Mouse (Mus musculus) urinary bladder, postnatal 0 days (tissue): ENCODE results near the gene Glod4. TPM values are rescaled to one million over a fixed set of nuclear protein-coding genes. Genes with fewer than 3 reads are reported as not detected.

Experiments
- polyA plus RNA-seq: library from polyadenylated mRNA; unstranded; fragments of >200 nt; fragmentation: Nextera tagmentation; extraction: Ambion mirVana; gene quantifications from 2 replicates; pipeline ENCODE4 v1.2.1, GENCODE M21; 2015

Glod4 gene
- polyA plus RNA-seq: 77.9 and 89.8 TPM in 2 replicates

DNA sequence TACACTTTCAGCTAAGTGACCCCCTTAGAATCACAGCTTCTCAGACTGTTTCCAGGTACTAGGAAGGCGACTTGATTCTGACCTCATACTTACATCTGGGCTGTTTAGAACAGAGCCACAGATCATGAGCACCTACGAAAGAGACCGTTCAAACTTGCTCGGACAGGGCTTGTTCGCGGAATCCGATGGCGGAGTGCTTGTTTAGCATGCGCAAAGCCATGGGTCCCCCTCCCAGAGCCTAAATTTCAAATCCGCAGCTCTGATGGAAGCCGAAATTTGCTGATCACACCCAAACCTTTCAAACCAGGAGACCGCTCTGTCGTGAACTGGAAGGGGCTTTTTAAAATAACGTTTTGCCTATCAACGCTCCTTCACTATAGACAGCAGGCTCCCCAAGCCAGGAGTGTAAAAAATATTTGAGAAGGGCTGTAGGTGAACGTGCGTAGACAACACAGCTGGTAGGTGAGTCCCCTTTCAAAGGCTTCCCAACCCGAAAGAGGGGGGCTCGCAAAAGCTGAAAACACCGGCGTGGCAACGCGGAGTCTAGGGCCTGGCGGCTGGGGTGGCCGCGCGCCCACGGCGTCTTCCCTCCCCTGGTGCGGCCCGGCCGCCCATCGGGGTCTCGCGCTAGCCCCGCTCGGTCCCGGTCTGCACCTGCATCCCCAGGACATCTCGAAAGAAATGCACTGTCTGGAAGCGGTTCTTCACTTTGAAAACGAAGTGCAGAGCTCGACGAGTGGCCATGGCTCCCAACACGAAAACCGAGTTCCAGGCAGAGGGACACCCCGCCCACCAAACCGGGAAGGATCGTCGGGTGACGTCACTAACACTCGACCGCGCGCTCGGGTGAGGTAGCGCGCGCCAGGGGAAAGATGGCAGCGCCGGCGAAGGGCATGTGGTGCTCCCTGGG is at the start of gene Glod4, which contains the start of gene Mrm3:
TSS of gene Glod4 (minus strand) at position 825 of the 910 bp plus-strand sequence.
TSS of gene Mrm3 (plus strand) at position 815 of the 910 bp plus-strand sequence.

DNA sequence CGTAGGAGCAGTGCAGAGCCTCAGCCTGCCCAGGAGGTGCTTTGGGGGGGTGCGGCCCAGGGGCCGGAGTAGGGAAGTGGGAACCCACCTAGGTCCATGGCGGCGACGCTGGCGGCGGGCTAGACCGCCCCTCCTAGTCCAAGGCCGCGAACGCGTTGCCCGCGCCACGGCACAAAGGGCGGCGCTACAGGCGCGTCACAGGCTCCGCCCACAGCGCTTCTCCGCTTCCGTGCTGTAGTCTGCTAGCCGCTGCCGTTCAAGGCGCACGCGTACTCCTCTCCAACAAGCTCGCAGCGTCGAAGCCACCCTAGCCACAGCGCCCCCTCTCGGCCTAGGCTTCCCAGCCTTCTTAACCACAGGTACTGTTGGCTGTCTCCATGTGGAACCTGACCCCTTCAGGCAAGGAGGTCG is 26.1 kb downstream of the Glod4 start, which contains the start of the genes Dbil5 and Gemin4:
TSS of gene Dbil5 (plus strand) at position 219 of the 411 bp plus-strand sequence.
TSS of gene Gemin4 (minus strand) at position 275 of the 411 bp plus-strand sequence.

DNA sequence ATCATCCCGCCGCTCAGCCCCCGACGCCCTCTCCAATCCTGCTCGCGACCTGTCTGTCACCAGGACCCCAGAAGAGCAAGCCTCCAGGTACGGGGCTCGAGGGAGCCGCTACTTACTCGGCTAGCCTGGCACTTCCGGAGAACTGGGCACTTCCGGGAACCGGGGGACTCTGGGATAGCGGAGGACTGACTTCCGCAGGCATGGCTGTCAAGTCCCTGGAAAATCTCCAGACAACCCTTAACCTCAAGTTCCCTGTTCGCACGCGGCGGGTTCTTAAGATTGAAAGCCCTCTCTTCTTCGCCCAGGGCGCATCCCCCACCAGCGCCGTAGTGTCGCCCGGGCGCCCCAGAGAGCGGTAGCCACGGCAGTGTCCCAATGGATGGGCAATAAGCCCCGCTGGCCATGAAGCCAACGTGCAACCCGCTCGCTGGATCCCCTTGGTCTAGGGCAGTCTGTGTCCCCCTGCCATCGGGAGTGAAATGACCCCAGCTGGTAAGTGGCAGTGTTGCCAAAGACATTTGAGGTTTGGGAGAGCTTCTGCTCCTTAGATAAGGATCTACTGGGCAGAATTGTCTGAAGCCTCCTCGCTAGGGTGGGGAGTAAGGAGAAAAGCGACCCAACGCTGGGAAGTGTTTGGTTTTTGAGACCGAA is 63.9 kb downstream of the Glod4 start, which contains the start of the genes Vps53 and Fam57a:
TSS of gene Vps53 (minus strand) at position 153 of the 651 bp plus-strand sequence.
TSS of gene Fam57a (plus strand) at position 177 of the 651 bp plus-strand sequence.

Other genes starting within 250 kb of the Glod4 start
- 1.3 and 1.6 TPM in 2 replicates for gene 1700016K19Rik, start 243.8 kb downstream of the Glod4 start, polyA plus RNA-seq
- gene Rflnb, start 215.9 kb downstream of the Glod4 start, polyA plus RNA-seq: 39.4 and 39.5 TPM in 2 replicates
- gene Vps53, start 64.1 kb downstream of the Glod4 start, polyA plus RNA-seq: 25.9 and 27.4 TPM in 2 replicates
- gene Fam57a, start 64.1 kb downstream of the Glod4 start, polyA plus RNA-seq: 16.0 and 21.6 TPM in 2 replicates
- 0.24 TPM in 1 of 2 replicates, not detected in the other for gene Dbil5, start 26.1 kb downstream of the Glod4 start, polyA plus RNA-seq
- gene Gemin4, start 26.1 kb downstream of the Glod4 start, polyA plus RNA-seq: 7.7 and 12.3 TPM in 2 replicates
- 12.5 and 16.0 TPM in 2 replicates for gene Mrm3, start within 50 bp of the Glod4 start, polyA plus RNA-seq
- 83.6 and 94.8 TPM in 2 replicates for gene Nxn, start 155.4 kb upstream of the Glod4 start, polyA plus RNA-seq
- gene Timm22, start 163.2 kb upstream of the Glod4 start, polyA plus RNA-seq: 61.3 and 66.1 TPM in 2 replicates